Mouse (Mus musculus) forebrain, embryonic 13.5 days (tissue): Measurements from ENCODE around the gene Gpr89. TPM values are rescaled to one million over a fixed set of nuclear protein-coding genes. Genes with fewer than 3 reads are reported as not detected.
A peak's percentile ranks its signal among the peaks of the same experiment; 100 is the strongest.

Source experiments
- ATAC-seq: fragments of 200-750 bp; cut with Nextera tagmentation; 2 replicates; pipeline ENCODE4 v1.8.0; 2017
- H3K27ac ChIP-seq: fragments of 300-500 bp; sonication (generic); 2 replicates; pipeline ENCODE4 v1.5.1; 2015; ENCODE audit warnings: inconsistent platforms, mild to moderate bottlenecking, moderate library complexity
- H3K27me3 ChIP-seq: fragments of 300-500 bp; sonication (generic); 2 replicates; pipeline ENCODE4 v1.6.1; 2015; ENCODE audit warnings: mild to moderate bottlenecking, inconsistent platforms
- H3K36me3 ChIP-seq: fragments of 300-500 bp; sonication (generic); 2 replicates; pipeline ENCODE4 v1.6.1; 2015; ENCODE audit warnings: mild to moderate bottlenecking, inconsistent platforms; ENCODE audit not compliant: poor library complexity, severe bottlenecking
- H3K4me1 ChIP-seq: fragments of 300-500 bp; sonication (generic); 2 replicates; pipeline ENCODE4 v1.6.1; 2015; ENCODE audit warnings: inconsistent platforms
- H3K4me2 ChIP-seq: fragments of 300-500 bp; sonication (generic); 2 replicates; pipeline ENCODE4 v1.6.1; 2015; ENCODE audit warnings: inconsistent platforms, mild to moderate bottlenecking, moderate library complexity
- H3K4me3 ChIP-seq: fragments of 300-500 bp; sonication (generic); 2 replicates; pipeline ENCODE4 v1.5.1; 2015; ENCODE audit warnings: mild to moderate bottlenecking, inconsistent platforms
- H3K9ac ChIP-seq: fragments of 300-500 bp; sonication (generic); 2 replicates; pipeline ENCODE4 v1.6.1; 2015; ENCODE audit warnings: mild to moderate bottlenecking, inconsistent platforms
- H3K9me3 ChIP-seq: fragments of 300-500 bp; sonication (generic); replicated peaks from 2 replicates; pipeline ENCODE4 v1.6.1; 2016; ENCODE audit warnings: inconsistent platforms
- WGBS: fragments of 180-500 bp; shearing (Covaris S2); methylation state at CpG from one replicate; pipeline ENCODE4 v1.1.7; 2015; 5-methylcytosine and 5-hydroxymethylcytosine counted together
- polyA plus RNA-seq: library from polyadenylated mRNA; unstranded; fragments of >200 nt; fragmentation: Nextera tagmentation; extraction: Ambion mirVana; gene quantifications from 2 replicates; pipeline ENCODE4 v1.2.1, GENCODE M21; 2015

Gpr89 gene
- polyA plus RNA-seq, 1 experiment from 2014 or later = 37.4 TPM

DNA sequence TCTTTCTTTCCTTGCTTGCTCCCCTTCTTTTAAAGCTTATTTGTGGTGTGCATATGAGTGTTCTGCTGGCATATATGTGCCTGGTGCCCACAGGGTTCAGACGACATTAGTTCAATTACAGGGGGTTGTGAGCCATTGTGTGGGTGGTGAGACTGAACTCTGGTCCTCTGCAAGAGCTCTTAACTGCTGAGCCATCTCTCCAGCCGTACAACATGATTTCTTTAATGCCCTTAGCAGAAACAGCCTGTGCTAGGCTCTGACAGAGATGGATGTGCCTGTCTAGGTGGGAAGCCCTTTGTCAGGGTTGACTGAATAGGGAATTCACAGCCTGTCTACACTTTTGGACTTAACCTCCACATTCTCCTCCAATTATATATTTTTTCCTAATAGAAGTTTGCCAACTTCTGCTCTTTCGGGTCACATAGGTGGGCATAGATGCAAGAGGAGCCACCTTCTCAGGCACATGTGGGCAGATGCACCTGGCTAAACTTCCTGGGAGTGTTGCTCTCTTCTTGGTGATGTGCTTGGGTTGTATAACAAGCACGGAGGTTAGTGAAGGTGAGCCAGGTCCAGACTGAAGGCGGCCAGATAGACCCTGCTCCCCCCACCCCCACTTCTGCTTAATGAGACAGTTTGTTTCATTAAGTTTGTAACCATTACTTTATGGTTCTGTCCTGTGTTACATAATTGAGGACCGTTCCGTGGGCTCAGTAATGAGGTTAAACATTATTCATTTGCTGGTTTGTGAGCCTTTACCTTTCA, 70.4 kb downstream of the Gpr89 start:
- WGBS = 85% methylated on average over 7 of the region's 7 CpGs

DNA sequence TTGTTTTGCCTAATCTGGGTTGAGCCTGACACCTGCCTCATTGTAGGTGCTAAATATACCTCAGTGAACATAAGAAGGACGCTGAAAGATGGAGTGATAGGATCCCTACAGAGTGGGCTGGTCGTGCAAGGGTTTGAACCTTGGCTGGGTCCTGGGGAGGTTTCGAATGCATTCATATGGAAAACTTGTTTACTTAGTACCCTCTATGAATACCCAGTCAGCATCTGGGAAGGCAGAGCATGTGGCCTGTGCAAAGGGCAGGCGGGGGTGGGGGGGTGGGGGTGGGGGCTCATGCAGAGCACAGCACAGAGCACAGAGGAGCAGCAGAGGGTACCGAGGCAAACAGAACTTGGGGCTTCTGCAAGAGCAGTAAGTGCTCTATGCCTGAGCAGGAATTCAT, 72.2 kb downstream of the Gpr89 start:
- H3K4me2 ChIP-seq = no peak overlapping the region
- H3K4me3 ChIP-seq = no peak overlapping the region
- no peak for ATAC-seq
- peaks cover 11% of the 10 kb centered on the region for H3K4me1 ChIP-seq
- H3K27me3 ChIP-seq = no peaks in the 10 kb centered on the region
- H3K9me3 ChIP-seq = no peaks in the 10 kb centered on the region
- 36% methylated on average over 5 of the region's 5 CpGs for WGBS
- H3K27ac ChIP-seq = no peak overlapping the region
- no peak overlapping the region for H3K9ac ChIP-seq
- H3K36me3 ChIP-seq = no peaks in the 10 kb centered on the region

More for the DNA sequence above, 70.4 kb downstream of the Gpr89 start:
- Histone ChIP-seq H3K9ac (no peak overlapping the region), H3K27ac (no peak overlapping the region), H3K4me2 (no peak overlapping the region), H3K36me3 (no peaks in the 10 kb centered on the region), H3K4me3 (no peak overlapping the region), H3K4me1 (no peaks in the 10 kb centered on the region), H3K27me3 (no peaks in the 10 kb centered on the region), H3K9me3 (no peaks in the 10 kb centered on the region)
- no peak for ATAC-seq

DNA sequence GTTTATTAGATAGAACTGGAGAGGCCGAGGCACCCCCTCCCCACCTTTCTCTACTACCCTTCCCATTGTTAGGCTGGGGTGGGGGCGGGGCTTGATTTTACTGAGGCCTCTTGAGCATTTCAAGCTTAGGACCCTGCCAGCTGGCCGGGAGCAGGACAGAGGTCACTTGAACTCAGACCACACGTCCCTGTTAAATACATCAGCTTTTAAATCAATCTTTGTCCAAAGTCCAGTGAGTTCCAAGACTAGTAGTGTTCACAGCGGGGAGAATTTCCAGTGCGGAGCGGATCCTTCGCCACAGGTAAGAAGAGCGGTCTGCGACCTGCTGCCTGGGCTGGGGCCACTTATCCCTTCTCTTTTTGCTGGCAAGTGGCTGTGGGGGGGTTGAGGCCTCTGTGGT, 75.3 kb downstream of the Gpr89 start:
- 78% methylated on average over 10 of the region's 10 CpGs for WGBS
- no peak overlapping the region for H3K4me2 ChIP-seq
- H3K27me3 ChIP-seq = no peaks in the 10 kb centered on the region
- no peaks in the 10 kb centered on the region for H3K9me3 ChIP-seq
- H3K27ac ChIP-seq = no peak overlapping the region
- peaks cover 11% of the 10 kb centered on the region for H3K4me1 ChIP-seq
- no peak overlapping the region for H3K9ac ChIP-seq
- no peak overlapping the region for H3K4me3 ChIP-seq
- H3K36me3 ChIP-seq = no peaks in the 10 kb centered on the region
- ATAC-seq = no peak

GRCm38 (mm10) chr3:96828984-96829383, 76.2 kb downstream of the Gpr89 start, which contains the start of the genes Pdzk1 and Cd160:
Gene Pdzk1, plus strand, starts transcription at chr3:96829284.
Gene Cd160, minus strand, starts transcription at chr3:96829351.
- H3K4me2 ChIP-seq = peak within 1 kb of the TSS; percentile 32
- H3K27ac ChIP-seq = no peak within 1 kb of the TSS
- ATAC-seq = no peak

GRCm38 (mm10) chr3:96828308-96828864, 76.8 kb downstream of the Gpr89 start:
- Histone ChIP-seq H3K9ac (no peak overlapping the region; the same call in 1 of the 2 replicates), H3K36me3 (no peaks in the 10 kb centered on the region), H3K4me3 (no peak overlapping the region), H3K4me1 (peaks cover 11% of the 10 kb centered on the region), H3K27me3 (no peaks in the 10 kb centered on the region), H3K27ac (no peak overlapping the region), H3K4me2 (peak overlapping the region; percentile 32), H3K9me3 (no peaks in the 10 kb centered on the region)
- WGBS = 26% methylated on average over 15 of the region's 15 CpGs
- peak; percentile 74 for ATAC-seq

More at GRCm38 (mm10) chr3:96828984-96829383, 76.2 kb downstream of the Gpr89 start, which contains the start of the genes Pdzk1 and Cd160:
- Histone ChIP-seq H3K9ac (no peak within 1 kb of the TSS; the same call in 1 of the 2 replicates), H3K9me3 (no peaks in the 10 kb centered on the region), H3K4me3 (no peak within 1 kb of the TSS), H3K4me1 (peaks cover 11% of the 10 kb centered on the region), H3K27me3 (no peaks in the 10 kb centered on the region), H3K36me3 (no peaks in the 10 kb centered on the region)
- 80% methylated on average over 1 of the region's 1 CpGs for WGBS

GRCm38 (mm10) chr3:96825261-96825660, 79.9 kb downstream of the Gpr89 start:
- H3K4me3 ChIP-seq = no peak overlapping the region
- H3K27me3 ChIP-seq = no peaks in the 10 kb centered on the region
- H3K27ac ChIP-seq = no peak overlapping the region
- no peaks in the 10 kb centered on the region for H3K36me3 ChIP-seq
- peaks cover 11% of the 10 kb centered on the region for H3K4me1 ChIP-seq
- ATAC-seq = no peak
- H3K4me2 ChIP-seq = no peak overlapping the region
- H3K9ac ChIP-seq = no peak overlapping the region
- no peaks in the 10 kb centered on the region for H3K9me3 ChIP-seq
- 35% methylated on average over 11 of the region's 11 CpGs for WGBS

DNA sequence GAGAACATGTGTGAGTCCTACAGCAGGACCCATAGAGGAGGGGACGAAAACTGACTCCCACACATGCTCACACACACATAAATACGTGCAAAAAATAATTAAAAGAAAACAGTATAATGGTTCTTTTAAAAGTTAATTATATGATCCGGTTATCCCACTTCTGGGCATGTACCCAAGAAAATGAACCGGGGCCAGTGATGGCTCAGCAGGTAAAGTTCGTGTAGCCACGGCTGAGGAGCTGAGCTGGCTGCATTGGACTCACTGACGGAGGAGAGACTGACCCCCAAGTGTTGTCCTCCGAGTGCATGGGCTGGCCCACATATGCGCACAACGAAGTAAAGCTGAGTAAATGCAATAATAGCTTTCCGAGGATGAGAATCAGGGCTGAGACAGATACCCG, 80.5 kb downstream of the Gpr89 start:
- no peaks in the 10 kb centered on the region for H3K36me3 ChIP-seq
- no peaks in the 10 kb centered on the region for H3K27me3 ChIP-seq
- peaks cover 11% of the 10 kb centered on the region for H3K4me1 ChIP-seq
- H3K4me2 ChIP-seq = no peak overlapping the region
- ATAC-seq = no peak
- no peak overlapping the region for H3K4me3 ChIP-seq
- no peak overlapping the region for H3K9ac ChIP-seq
- WGBS = 72% methylated on average over 12 of the region's 12 CpGs
- no peaks in the 10 kb centered on the region for H3K9me3 ChIP-seq
- no peak overlapping the region for H3K27ac ChIP-seq

DNA sequence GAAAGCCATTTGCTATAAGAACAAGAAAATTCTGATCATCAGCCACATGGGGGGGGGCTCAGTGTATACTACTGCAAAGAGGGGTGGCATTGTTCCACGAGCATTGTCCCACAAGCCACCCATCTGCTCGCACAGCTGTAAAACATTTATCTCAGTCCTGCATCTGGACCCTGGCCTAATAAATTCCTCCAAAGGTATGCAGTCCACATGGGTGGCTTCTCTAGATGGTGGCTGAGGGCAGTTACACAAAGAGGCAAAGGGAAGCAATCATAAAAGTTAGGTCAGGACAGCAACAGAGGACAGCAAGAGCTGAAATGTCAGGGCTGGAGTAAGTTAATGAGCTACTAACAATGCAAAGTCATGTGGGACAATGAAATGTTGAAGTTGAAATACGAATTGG, 81.4 kb downstream of the Gpr89 start:
- H3K4me2 ChIP-seq = no peak overlapping the region
- no peaks in the 10 kb centered on the region for H3K9me3 ChIP-seq
- H3K27me3 ChIP-seq = no peaks in the 10 kb centered on the region
- H3K4me3 ChIP-seq = no peak overlapping the region
- H3K9ac ChIP-seq = no peak overlapping the region
- no peak for ATAC-seq
- H3K36me3 ChIP-seq = no peaks in the 10 kb centered on the region
- H3K4me1 ChIP-seq = peaks cover 7% of the 10 kb centered on the region
- 77% methylated on average over 3 of the region's 3 CpGs for WGBS
- H3K27ac ChIP-seq = no peak overlapping the region

DNA sequence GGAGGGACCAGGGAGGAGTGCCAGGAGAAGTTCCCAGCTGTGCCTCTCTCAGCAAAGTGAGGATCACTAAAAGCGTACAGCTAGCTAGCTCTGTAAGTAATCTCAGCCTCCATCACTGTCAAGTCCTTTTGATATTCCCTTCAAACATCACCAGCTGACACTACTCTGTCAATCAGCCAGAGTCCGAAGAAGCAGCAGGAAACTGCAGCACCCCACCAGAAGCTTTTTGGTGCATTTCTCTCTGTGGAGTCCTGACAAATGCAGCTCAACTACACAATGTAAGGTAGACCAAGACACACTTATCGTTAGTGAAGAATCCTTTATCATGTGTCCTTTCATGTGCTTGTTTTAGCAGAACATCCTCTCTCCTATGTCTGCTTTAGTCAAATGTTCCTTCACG, 83.6 kb downstream of the Gpr89 start:
- ATAC-seq = no peak
- 87% methylated on average over 4 of the region's 4 CpGs for WGBS
- Histone ChIP-seq H3K4me1 (no peaks in the 10 kb centered on the region), H3K4me3 (no peak overlapping the region), H3K4me2 (no peak overlapping the region), H3K27me3 (no peaks in the 10 kb centered on the region), H3K27ac (no peak overlapping the region), H3K9me3 (0 out of 2 replicates have a peak, but pooled peaks cover 4% of the 10 kb centered on the region), H3K36me3 (no peaks in the 10 kb centered on the region), H3K9ac (no peak overlapping the region)

DNA sequence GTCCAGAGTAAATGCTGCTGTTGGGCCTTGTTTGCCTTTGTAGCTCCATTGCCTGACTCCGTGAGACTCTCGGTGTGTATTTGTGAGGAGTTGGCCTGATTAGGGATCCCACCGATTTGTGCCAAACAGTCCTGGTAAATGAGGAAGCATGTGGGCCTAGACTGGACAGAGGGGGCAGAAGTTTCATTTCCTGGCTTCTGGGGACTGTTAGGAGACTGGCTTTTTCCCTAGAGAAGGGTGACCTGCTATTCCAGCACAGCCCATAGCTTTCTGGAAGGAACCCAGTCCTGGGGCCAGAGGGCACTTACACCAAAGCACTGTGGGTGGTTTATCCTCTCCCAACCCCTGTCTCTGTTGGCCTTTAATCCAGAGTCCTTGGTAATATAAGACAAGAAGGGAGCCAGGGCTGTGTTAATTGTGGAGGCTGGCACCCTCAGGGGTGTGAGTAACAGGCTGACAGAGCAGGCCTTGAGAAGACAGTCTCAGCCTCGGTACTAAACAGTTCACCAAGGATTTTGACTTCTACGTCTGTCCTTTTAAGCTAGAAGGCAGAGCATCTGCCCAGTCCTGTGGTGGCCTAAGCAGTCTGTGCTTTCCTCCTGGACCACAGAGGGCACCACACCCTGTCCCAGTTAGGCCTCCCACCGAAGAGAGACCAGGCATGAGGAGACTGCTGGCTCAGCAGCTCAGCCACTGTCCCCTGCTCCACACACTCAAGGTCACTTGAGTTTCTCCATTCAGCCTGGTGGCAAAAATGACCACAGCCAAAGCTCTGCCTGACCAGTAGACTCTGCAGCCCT, 84.8 kb downstream of the Gpr89 start:
- no peak overlapping the region for H3K4me2 ChIP-seq
- 89% methylated on average over 6 of the region's 6 CpGs for WGBS
- 0 out of 2 replicates have a peak, but pooled peaks cover 4% of the 10 kb centered on the region for H3K9me3 ChIP-seq
- H3K4me1 ChIP-seq = no peaks in the 10 kb centered on the region
- no peaks in the 10 kb centered on the region for H3K36me3 ChIP-seq
- H3K27me3 ChIP-seq = no peaks in the 10 kb centered on the region
- H3K4me3 ChIP-seq = no peak overlapping the region
- H3K9ac ChIP-seq = no peak overlapping the region
- no peak overlapping the region for H3K27ac ChIP-seq
- ATAC-seq = no peak
